Mouse (Mus musculus) erythroblast, embryonic 14.5 days (primary cell): Measurements from ENCODE around the gene Tm7sf2. TPM values are rescaled to one million over a fixed set of nuclear protein-coding genes. Genes with fewer than 3 reads are reported as not detected.

Source experiments
- H3K27me3 ChIP-seq: 2 replicates; pipeline ENCODE4 v1.6.1; 2012; ENCODE audit warnings: inconsistent platforms; ENCODE audit not compliant: control insufficient read depth
- H3K36me3 ChIP-seq: 2 replicates; pipeline ENCODE4 v1.6.1; 2012; ENCODE audit warnings: mild to moderate bottlenecking, inconsistent platforms; ENCODE audit not compliant: control insufficient read depth
- H3K4me1 ChIP-seq: 2 replicates; pipeline ENCODE4 v1.6.1; 2012; ENCODE audit warnings: inconsistent platforms; ENCODE audit not compliant: control insufficient read depth
- H3K4me3 ChIP-seq: replicated peaks from 2 replicates; pipeline ENCODE3; 2012; ENCODE audit warnings: moderate library complexity, mild to moderate bottlenecking, inconsistent platforms
- H3K9me3 ChIP-seq: 2 replicates; pipeline ENCODE4 v1.6.1; 2012; ENCODE audit warnings: low read length, inconsistent platforms, mixed read lengths; ENCODE audit not compliant: control insufficient read depth
- GATA1 ChIP-seq: IDR thresholded peaks from 2 replicates; pipeline ENCODE4 v1.6.1; 2012; ENCODE audit warnings: low read length, inconsistent platforms, mixed read lengths
- TAL1 ChIP-seq: IDR thresholded peaks from 3 replicates; pipeline ENCODE4 v1.6.1; 2012; ENCODE audit warnings: low read length, inconsistent platforms, mixed read lengths
- polyA plus RNA-seq: library from polyadenylated mRNA; stranded (reverse); fragments of >175 nt; gene quantifications from 2 replicates; pipeline ENCODE4 v1.2.3, GENCODE M21; 2012

Tm7sf2 gene
- 0.31 and 1.4 TPM in 2 replicates for polyA plus RNA-seq

GRCm38 (mm10) chr19:6067724-6068415 lies at the start of gene Tm7sf2:
Gene Tm7sf2 (minus strand): TSS chr19:6068373.
- peaks cover 46% of the 10 kb centered on the region for H3K4me1 ChIP-seq
- no peaks in the 10 kb centered on the region for H3K9me3 ChIP-seq
- peaks cover 55% of the 10 kb centered on the region for H3K36me3 ChIP-seq
- H3K27me3 ChIP-seq, result no peaks in the 10 kb centered on the region
- TF ChIP-seq GATA1 (no peak), TAL1 (no peak)
- peak within 1 kb of the TSS; percentile 71 for H3K4me3 ChIP-seq

DNA sequence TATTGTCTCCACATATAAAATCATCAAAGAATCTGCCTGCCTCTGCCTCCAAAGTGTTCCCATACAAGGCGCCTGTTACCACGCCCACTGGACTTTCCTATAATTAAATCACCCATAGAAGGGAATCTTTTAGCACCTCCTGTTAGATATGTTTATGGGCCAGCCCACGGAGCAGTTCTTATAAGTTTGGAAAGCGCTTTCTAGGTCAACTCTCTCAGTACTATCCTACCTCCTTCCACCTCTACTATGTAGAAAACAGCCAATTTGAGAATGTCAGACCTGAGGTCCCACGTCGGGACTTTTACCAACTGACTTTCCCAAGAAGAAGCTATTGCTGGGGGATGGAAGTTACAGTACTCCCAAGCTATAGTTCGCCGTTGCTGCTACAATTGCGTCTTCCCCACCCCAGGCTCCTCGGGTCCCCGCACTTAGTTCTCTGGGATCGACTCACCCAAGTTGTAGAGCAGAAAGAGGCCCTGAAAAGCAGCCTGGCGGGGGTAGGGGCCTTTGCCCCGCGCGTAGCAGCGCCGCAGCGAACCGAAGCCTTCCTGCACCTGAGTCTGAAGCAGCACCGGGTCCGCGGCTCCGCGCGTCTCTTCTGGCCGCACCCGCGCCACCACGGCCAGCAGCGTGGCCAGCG lies 49.3 kb upstream of the Tm7sf2 start:
- no peaks in the 10 kb centered on the region for H3K27me3 ChIP-seq
- H3K36me3 ChIP-seq, result peaks cover 84% of the 10 kb centered on the region
- H3K9me3 ChIP-seq, result no peaks in the 10 kb centered on the region
- peaks cover 46% of the 10 kb centered on the region for H3K4me1 ChIP-seq
- H3K4me3 ChIP-seq, result peak overlapping the region; percentile 84
- TF ChIP-seq TAL1, result no peak
- no peak for TF ChIP-seq GATA1

DNA sequence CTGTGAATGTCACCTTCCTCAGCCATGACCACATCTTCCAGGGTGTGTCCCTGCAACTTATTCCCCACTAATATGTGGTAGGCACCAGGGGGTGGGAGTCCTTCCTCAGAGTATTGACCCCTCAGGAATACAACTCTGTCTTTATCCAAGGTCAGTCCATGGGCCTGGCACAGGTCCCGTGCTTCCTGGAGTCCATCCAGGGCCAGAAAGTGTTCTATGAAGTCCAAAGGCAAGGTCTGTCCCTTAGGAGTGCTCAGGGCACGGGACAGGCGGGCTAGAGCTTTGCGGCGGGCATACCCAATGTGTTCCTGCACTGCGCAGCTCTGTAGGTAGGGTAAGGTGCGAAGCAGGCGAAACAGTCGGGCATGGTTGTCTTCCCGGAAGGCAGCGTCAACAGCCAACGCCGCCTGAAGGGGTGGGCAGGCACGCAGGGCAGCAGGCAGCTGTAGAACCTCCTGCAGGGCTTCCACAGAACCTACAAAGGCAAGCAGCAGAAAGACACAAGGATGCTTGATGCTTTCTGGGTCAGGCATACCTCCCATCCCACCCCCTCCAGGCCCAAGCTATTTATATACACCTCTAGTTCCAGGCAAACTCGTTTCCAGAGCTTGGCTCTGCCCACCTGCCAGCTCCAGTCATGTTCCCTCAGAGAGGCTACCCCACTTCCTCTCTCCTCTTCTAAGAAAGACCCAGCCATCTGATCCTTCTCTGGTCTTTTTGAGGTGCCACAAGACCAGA lies 48.1 kb upstream of the Tm7sf2 start:
- no peaks in the 10 kb centered on the region for H3K27me3 ChIP-seq
- peak overlapping the region; percentile 84 for H3K4me3 ChIP-seq
- H3K9me3 ChIP-seq, result no peaks in the 10 kb centered on the region
- H3K36me3 ChIP-seq, result peaks cover 78% of the 10 kb centered on the region
- TF ChIP-seq TAL1 (no peak), GATA1 (no peak)
- peaks cover 40% of the 10 kb centered on the region for H3K4me1 ChIP-seq

- Histone ChIP-seq H3K27me3 (no peaks in the 10 kb centered on the region), H3K36me3 (peaks cover 58% of the 10 kb centered on the region), H3K4me3 (no peak overlapping the region), H3K4me1 (peaks cover 25% of the 10 kb centered on the region), H3K9me3 (no peaks in the 10 kb centered on the region)
- no peak for TF ChIP-seq TAL1
- no peak for TF ChIP-seq GATA1
These were observed 44.9 kb upstream of the Tm7sf2 start for GRCm38 (mm10) chr19:6113116-6113515.

GRCm38 (mm10) chr19:6105586-6105985 lies 37.4 kb upstream of the Tm7sf2 start, which contains the start of gene Naaladl1:
Gene Naaladl1 (plus strand): TSS chr19:6105782.
- Histone ChIP-seq H3K4me1 (peaks cover 42% of the 10 kb centered on the region), H3K4me3 (no peak within 1 kb of the TSS), H3K9me3 (no peaks in the 10 kb centered on the region), H3K27me3 (no peaks in the 10 kb centered on the region), H3K36me3 (peaks cover 13% of the 10 kb centered on the region)
- TF ChIP-seq GATA1 (no peak), TAL1 (no peak)

- no peaks in the 10 kb centered on the region for H3K27me3 ChIP-seq
- peaks cover 23% of the 10 kb centered on the region for H3K36me3 ChIP-seq
- no peaks in the 10 kb centered on the region for H3K9me3 ChIP-seq
- TF ChIP-seq TAL1 (no peak), GATA1 (no peak)
- no peak overlapping the region for H3K4me3 ChIP-seq
- H3K4me1 ChIP-seq, result peaks cover 49% of the 10 kb centered on the region
These were observed 36.3 kb upstream of the Tm7sf2 start for GRCm38 (mm10) chr19:6104476-6104875.

- Histone ChIP-seq H3K27me3 (no peaks in the 10 kb centered on the region), H3K36me3 (peaks cover 37% of the 10 kb centered on the region), H3K4me3 (peak overlapping the region; percentile 7), H3K4me1 (peaks cover 51% of the 10 kb centered on the region), H3K9me3 (no peaks in the 10 kb centered on the region)
- TF ChIP-seq TAL1, result no peak
- no peak for TF ChIP-seq GATA1
These were observed 34.1 kb upstream of the Tm7sf2 start for GRCm38 (mm10) chr19:6102169-6102853.

DNA sequence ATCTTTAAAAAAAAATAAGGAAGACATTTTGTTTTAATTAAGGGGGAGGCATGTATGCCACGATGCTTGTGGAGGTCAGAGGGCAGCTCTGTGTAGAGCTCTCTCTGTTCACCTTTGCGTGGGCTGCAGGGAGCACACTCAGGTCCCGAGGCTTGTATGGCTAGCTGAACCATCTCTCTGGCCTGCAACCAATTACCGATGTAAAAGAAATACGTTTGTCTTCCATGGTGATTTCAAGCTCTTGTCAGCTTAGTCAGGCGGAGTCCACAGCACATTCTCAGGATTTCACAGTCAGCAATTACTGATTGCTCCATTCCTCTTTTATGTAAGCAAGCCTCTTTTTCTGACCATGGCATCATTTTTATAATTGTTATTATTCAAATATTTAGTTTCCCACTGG lies 33.0 kb upstream of the Tm7sf2 start:
- TF ChIP-seq GATA1 (no peak), TAL1 (no peak)
- Histone ChIP-seq H3K27me3 (no peaks in the 10 kb centered on the region), H3K36me3 (peaks cover 47% of the 10 kb centered on the region), H3K9me3 (no peaks in the 10 kb centered on the region), H3K4me3 (no peak overlapping the region), H3K4me1 (peaks cover 50% of the 10 kb centered on the region)
